In the genomic region with DNA sequence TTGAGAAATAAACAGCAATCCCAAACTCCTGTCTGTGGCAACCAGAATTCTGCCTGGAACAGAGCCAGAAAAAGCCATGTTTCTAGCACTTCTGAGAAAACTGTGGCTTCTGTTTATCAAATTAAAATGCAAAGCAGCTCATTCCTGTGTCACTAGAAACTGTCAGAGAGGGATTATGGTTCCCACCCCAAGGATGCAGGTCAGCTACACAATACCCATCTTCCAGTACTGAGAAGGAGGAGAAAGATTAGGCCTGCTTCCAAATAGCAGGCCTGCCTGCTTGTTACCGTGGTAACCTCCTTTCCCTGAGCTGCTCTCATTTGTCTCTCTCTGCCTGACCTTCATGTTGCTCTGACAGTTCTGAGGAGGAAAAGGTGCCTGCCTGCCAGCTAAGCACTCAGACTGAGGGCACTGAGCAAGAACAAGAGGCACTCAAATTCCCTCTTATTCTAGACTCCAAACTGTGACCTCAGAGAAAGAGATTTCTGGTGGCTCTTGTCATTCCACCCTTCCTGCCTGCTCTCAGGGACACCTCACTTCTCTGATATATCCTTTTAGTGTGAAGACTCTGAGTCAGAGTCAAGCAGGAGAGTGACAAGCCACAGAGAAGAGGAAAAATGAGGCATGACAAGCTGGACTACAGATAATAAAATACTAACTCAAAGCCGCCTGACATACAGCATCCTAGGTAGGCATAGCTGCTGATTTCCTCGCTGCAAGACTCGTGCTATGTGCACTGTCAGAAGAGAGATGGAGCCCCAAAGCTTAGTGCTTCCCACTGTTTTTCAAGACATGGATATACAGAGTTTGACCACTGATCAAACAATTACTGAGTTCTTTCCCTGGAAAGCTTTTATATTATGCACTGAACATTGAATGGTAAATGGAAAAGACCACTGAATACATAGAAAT, we compare ENCODE assay signal across 9 mouse cellular contexts.
DNase-seq lines count a peak whose midpoint lies in the region; ATAC-seq and TF ChIP-seq lines count a peak whose summit lies in the region.
"Had no signal": no experiment of that assay in that cellular context is flagged by ENCODE, and none has a peak within 500 bp of the region (broad histone marks: within the 10 kb centered on the region; RNA-seq: fewer than 3 reads in every experiment).

No protein-coding gene starts in this region.

- WGBS in kidney, adult 2 months, result 51% methylated on average over 4 of the region's 4 CpGs
- 10% methylated on average over 4 of the region's 4 CpGs for WGBS in midbrain, postnatal 0 days

- no peak overlapping the region for H3K4me3 ChIP-seq in kidney, adult 2 months (ENCODE audit: insufficient read depth, low read depth, low read length)
- no peak overlapping the region for H3K4me3 ChIP-seq in midbrain, postnatal 0 days (ENCODE audit: low read depth, low read length)

- 0 out of 2 replicates have a peak overlapping the region, but pooled peaks have one; percentile 0 for H3K27ac ChIP-seq in kidney, adult 2 months (ENCODE audit: insufficient read depth, low read depth, low read length)
- H3K27ac ChIP-seq in midbrain, postnatal 0 days (ENCODE audit: low read depth, low read length), result peak overlapping the region; percentile 82
- H3K27ac ChIP-seq: macrophage had no signal

- H3K27me3 ChIP-seq in kidney, adult 2 months (replicated peaks; ENCODE audit: control insufficient read depth, insufficient read depth, low read length), result no peaks in the 10 kb centered on the region
- H3K27me3 ChIP-seq in midbrain, postnatal 0 days (ENCODE audit: insufficient read depth, low read length), result no peaks in the 10 kb centered on the region

- no peaks in the 10 kb centered on the region for H3K9me3 ChIP-seq in midbrain, postnatal 0 days (ENCODE audit: low read length)

- H3K4me2 ChIP-seq in midbrain, postnatal 0 days (ENCODE audit: low read depth, low read length, poor library complexity, severe bottlenecking), result peak overlapping the region; percentile 3; the same call in 1 of the 2 replicates

- peak overlapping the region; percentile 2 for H3K9ac ChIP-seq in midbrain, postnatal 0 days (replicated peaks; ENCODE audit: low read length, poor library complexity, severe bottlenecking)

- peak; percentile 83 to 95 for DNase-seq in adrenal gland, adult (ENCODE audit: inconsistent age in 2 of 2, low spot score in 1 of 2)
- peak; percentile 74 to 81 for DNase-seq in cerebellum, postnatal 14 days
- peak; percentile 51 to 68 for DNase-seq in frontal cortex, postnatal 10 days (ENCODE audit: low spot score in 2 of 2)
- peak; percentile 61 for DNase-seq in kidney, adult 2 months
- peak; percentile 62 for DNase-seq in left cerebral cortex, postnatal 4 days
- peak; percentile 94 for DNase-seq in midbrain, postnatal 0 days (ENCODE audit: low spot score)
- DNase-seq in spleen, adult 18-20 months, result no peak
- no peak for DNase-seq in urinary bladder, postnatal 25 days (ENCODE audit: low spot score)

- H3K4me1 ChIP-seq in kidney, adult 2 months (ENCODE audit: control insufficient read depth, insufficient read depth, low read length), result peaks cover 11% of the 10 kb centered on the region; the same call in 1 of the 2 replicates
- peaks cover 30% of the 10 kb centered on the region for H3K4me1 ChIP-seq in midbrain, postnatal 0 days (ENCODE audit: insufficient read depth, low read length)

- no peak for TF ChIP-seq POLR2A in kidney, adult 2 months (IDR thresholded peaks at IDR 0.05; ENCODE audit: low read depth, low read length)

- TF ChIP-seq CTCF in kidney, adult 2 months (conservative IDR thresholded peaks at IDR 0.05; ENCODE audit: insufficient read depth, insufficient read length, low read depth, low read length), result no peak
- peak; percentile 36 for TF ChIP-seq CTCF in midbrain, postnatal 0 days (IDR thresholded peaks at IDR 0.05)

- intact Hi-C loops in left cerebral cortex, postnatal 4 days (cut with DNase I), result no loop called here

- peak; percentile 90 for ATAC-seq in midbrain, postnatal 0 days (ENCODE audit: low FRiP score)

- no peaks in the 10 kb centered on the region for H3K36me3 ChIP-seq in kidney, adult 2 months (ENCODE audit: control insufficient read depth, insufficient read depth, low read length)
- H3K36me3 ChIP-seq in midbrain, postnatal 0 days (ENCODE audit: insufficient read depth, low read length), result no peaks in the 10 kb centered on the region

Comparison
In these comparisons a context has a peak if more than half of its experiments do, and no peak if none do; other contexts are left out.
1. DNase-seq: peak in adrenal gland, adult (2 of 2), cerebellum, postnatal 14 days (2 of 2), frontal cortex, postnatal 10 days (2 of 2), kidney, adult 2 months (single experiment), left cerebral cortex, postnatal 4 days (single experiment) and midbrain, postnatal 0 days (single experiment); none in spleen, adult 18-20 months (0 of 2) and urinary bladder, postnatal 25 days (single experiment).